Mouse (Mus musculus): ENCODE results near the gene Usp36.

GRCm38 (mm10) chr11:118292671-118293070, 2.6 kb upstream of the Usp36 start:
- TF ChIP-seq CTCF (conservative IDR thresholded peaks at IDR 0.05; ENCODE audit: low read length): no peak
- TF ChIP-seq POU5F1 (IDR thresholded peaks at IDR 0.05; ENCODE audit: borderline replicate concordance, low read length): no peak
- TF ChIP-seq NANOG (IDR thresholded peaks at IDR 0.05; ENCODE audit: borderline replicate concordance, low read length): no peak

Data from E14TG2a.4 (cell line).